Mouse (Mus musculus) layer of hippocampus, postnatal 14 days (tissue): Measurements from ENCODE around the gene Atp10a. TPM values are rescaled to one million over a fixed set of nuclear protein-coding genes. Genes with fewer than 3 reads are reported as not detected.

Experiments
- DNase-seq, 2 experiments: peaks; one replicate each; pipeline ENCODE4 v3.0.0; 2021 to 2022; ENCODE audit warnings: low spot score in 2 of 2, mixed read lengths in 1 of 2
- long read RNA-seq, 2 experiments: library from polyadenylated mRNA; stranded (forward); transcript quantifications; one replicate each; pipeline ENCODE4 v2.0.0; 2021
- total RNA-seq, 2 experiments: library from RNA; stranded (reverse); gene quantifications; 2 replicates each; pipeline ENCODE4 v1.2.3; 2021

The Atp10a gene
- 1 to 10 TPM; 6.1 to 7.1 TPM for total RNA-seq
- long read RNA-seq, experiment 1, full-length matches to known transcripts, result 3 of 4 reads
- long read RNA-seq, experiment 1, partial matches to known transcripts, result 0 of 4 reads
- long read RNA-seq, experiment 1, other reads (novel, unspliced or antisense), result 1 of 4 reads
- long read RNA-seq, experiment 2, full-length matches to known transcripts, result 4 of 11 reads
- long read RNA-seq, experiment 2, partial matches to known transcripts, result 3 of 11 reads
- long read RNA-seq, experiment 2, other reads (novel, unspliced or antisense), result 4 of 11 reads

- DNase-seq, result no peak
These were observed at the start of gene Atp10a for GRCm38 (mm10) chr7:58655866-58656265. Atp10a (plus strand) TSS chr7:58656166.

- no peak for DNase-seq
These were observed 37.9 kb upstream of the Atp10a start for GRCm38 (mm10) chr7:58618048-58618447.

GRCm38 (mm10) chr7:58626305-58627155 lies 29.4 kb upstream of the Atp10a start:
- peak; percentile 9 to 15 for DNase-seq

GRCm38 (mm10) chr7:58627381-58627780 lies 28.6 kb upstream of the Atp10a start:
- DNase-seq, result no peak

GRCm38 (mm10) chr7:58629233-58629632 lies 26.7 kb upstream of the Atp10a start:
- DNase-seq, result no peak

GRCm38 (mm10) chr7:58633683-58634082 lies 22.3 kb upstream of the Atp10a start:
- no peak for DNase-seq

GRCm38 (mm10) chr7:58639676-58640075 lies 16.3 kb upstream of the Atp10a start:
- DNase-seq, result no peak

GRCm38 (mm10) chr7:58640456-58640855 lies 15.5 kb upstream of the Atp10a start:
- no peak for DNase-seq

- DNase-seq, result no peak
These were observed 14.1 kb upstream of the Atp10a start for GRCm38 (mm10) chr7:58641916-58642315.

GRCm38 (mm10) chr7:58647404-58647803 lies 8.6 kb upstream of the Atp10a start:
- DNase-seq, result no peak

- DNase-seq, result peak in 1 of 2 experiments; percentile 16
These were observed 2.2 kb downstream of the Atp10a start for GRCm38 (mm10) chr7:58657913-58658789.

- DNase-seq, result no peak
These were observed 2.9 kb downstream of the Atp10a start for GRCm38 (mm10) chr7:58658790-58659405.

GRCm38 (mm10) chr7:58660046-58660445 lies 4.1 kb downstream of the Atp10a start:
- no peak for DNase-seq

GRCm38 (mm10) chr7:58660665-58661064 lies 4.7 kb downstream of the Atp10a start:
- DNase-seq, result no peak

- no peak for DNase-seq
These were observed 5.1 kb downstream of the Atp10a start for GRCm38 (mm10) chr7:58661076-58661475.

- DNase-seq, result no peak
These were observed 12.7 kb downstream of the Atp10a start for GRCm38 (mm10) chr7:58668617-58669016.

GRCm38 (mm10) chr7:58676075-58676474 lies 20.1 kb downstream of the Atp10a start:
- DNase-seq, result no peak

GRCm38 (mm10) chr7:58677111-58677805 lies 21.3 kb downstream of the Atp10a start:
- no peak for DNase-seq

- DNase-seq, result no peak
These were observed 30.0 kb downstream of the Atp10a start for GRCm38 (mm10) chr7:58685967-58686366.

GRCm38 (mm10) chr7:58686573-58686972 lies 30.6 kb downstream of the Atp10a start:
- no peak for DNase-seq
